Mouse (Mus musculus): Measurements from ENCODE around the gene Thrap3.
"Not testable (repeated sequence)": the region's sequence is repeated elsewhere in the genome, so short reads cannot be mapped to it uniquely, and the experiment has no call there.

DNA sequence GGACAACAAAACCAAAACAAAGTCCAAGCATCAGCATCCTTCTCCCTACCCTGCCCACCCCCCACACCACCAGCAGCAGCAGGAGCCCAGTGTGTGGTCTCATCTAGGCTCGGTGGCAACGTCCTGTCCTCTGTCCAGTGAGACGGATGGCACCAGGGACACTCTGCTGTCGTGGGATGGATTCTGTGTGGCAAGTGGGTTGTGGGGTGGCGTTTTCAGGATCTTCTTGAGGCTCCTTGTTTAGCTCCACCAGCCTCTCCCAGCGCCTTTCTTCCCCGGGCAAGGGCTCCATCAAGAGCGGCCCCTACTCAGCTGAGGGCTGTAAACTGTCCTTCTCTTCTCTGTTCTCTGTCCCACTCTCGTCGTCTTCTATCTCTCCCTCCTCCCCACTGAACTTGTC, 37.5 kb downstream of the Thrap3 start:
- TF ChIP-seq CTCF (IDR thresholded peaks at IDR 0.05; ENCODE audit: borderline replicate concordance, insufficient read depth, low read length); POLR2A (IDR thresholded peaks at IDR 0.05; ENCODE audit: low read depth, low read length): not testable (repeated sequence)

Data from embryonic fibroblast, embryonic 13.5 days (primary cell).